9 mouse cellular contexts compared by ENCODE assay signal in the genomic region with DNA sequence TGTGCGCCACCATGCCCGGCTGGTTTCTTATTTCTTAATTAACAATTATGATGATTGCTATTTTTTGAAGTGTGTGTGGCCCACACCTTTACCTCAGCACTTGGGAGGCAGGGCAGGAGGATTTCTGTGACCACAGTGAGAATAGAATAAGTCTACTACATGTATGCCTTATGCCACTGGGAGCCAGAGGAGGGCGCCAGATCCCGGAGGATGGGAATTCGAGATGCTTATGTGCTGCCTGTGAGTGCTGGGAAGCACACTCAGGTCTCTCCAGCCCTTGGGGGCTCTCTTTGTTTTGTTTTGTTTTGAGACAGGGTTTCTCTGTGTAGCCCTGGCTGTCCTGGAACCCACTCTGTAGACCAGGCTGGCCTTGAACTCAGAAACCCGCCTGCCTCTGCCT. TPM values are rescaled to one million over a fixed set of nuclear protein-coding genes. Genes with fewer than 3 reads are reported as not detected.
A peak's percentile ranks its signal among the peaks of the same experiment; 100 is the strongest.
DNase-seq lines count a peak whose midpoint lies in the region; ATAC-seq and TF ChIP-seq lines count a peak whose summit lies in the region.
"Had no signal": no experiment of that assay in that cellular context is flagged by ENCODE, and none has a peak within 500 bp of the region (broad histone marks: within the 10 kb centered on the region; RNA-seq: fewer than 3 reads in every experiment).

No protein-coding gene starts in this region.

- H3K4me3 ChIP-seq in heart, postnatal 0 days (ENCODE audit: low read depth, low read length), result no peak overlapping the region
- H3K4me3 ChIP-seq in heart, embryonic 10.5 days, result no peak overlapping the region
- no peak overlapping the region for H3K4me3 ChIP-seq in hindbrain, embryonic 16.5 days (ENCODE audit: low read length)
- H3K4me3 ChIP-seq: neural tube, embryonic 13.5 days had no signal

- H3K27ac ChIP-seq in heart, postnatal 0 days (ENCODE audit: low read depth), result no peak overlapping the region
- H3K27ac ChIP-seq in heart, embryonic 10.5 days, result no peak overlapping the region
- H3K27ac ChIP-seq in hindbrain, embryonic 16.5 days (ENCODE audit: low read depth, low read length), result no peak overlapping the region
- H3K27ac ChIP-seq: neural tube, embryonic 13.5 days had no signal

- H3K27me3 ChIP-seq in heart, postnatal 0 days (ENCODE audit: control insufficient read depth, insufficient read depth, low read length), result no peaks in the 10 kb centered on the region
- H3K27me3 ChIP-seq in heart, embryonic 10.5 days (ENCODE audit: insufficient read depth, poor library complexity, severe bottlenecking), result no peaks in the 10 kb centered on the region
- H3K27me3 ChIP-seq in hindbrain, embryonic 16.5 days (replicated peaks; ENCODE audit: control insufficient read depth, insufficient read depth, low read length), result no peaks in the 10 kb centered on the region
- H3K27me3 ChIP-seq: neural tube, embryonic 13.5 days had no signal

- WGBS in heart, postnatal 0 days, result 74% methylated on average over 6 of the region's 6 CpGs
- WGBS in heart, embryonic 10.5 days, result 81% methylated on average over 6 of the region's 6 CpGs
- 80% methylated on average over 6 of the region's 6 CpGs for WGBS in hindbrain, embryonic 16.5 days

- DNase-seq in heart, postnatal 0 days (ENCODE audit: low spot score), result no peak
- DNase-seq in heart, embryonic 10.5 days (ENCODE audit: low spot score), result no peak
- peak; percentile 72 for DNase-seq in testis, postnatal 10 days (ENCODE audit: low spot score)
- no peak for DNase-seq in testis, postnatal 14 days (ENCODE audit: low spot score)
- DNase-seq in embryo, embryonic 10.5 days (ENCODE audit: low spot score), result peak; percentile 72
- DNase-seq in retina, postnatal 1 day, result peak; percentile 50
- no peak for DNase-seq in urinary bladder, adult 18-20 months (ENCODE audit: low spot score in 2 of 2)

- no peak overlapping the region for H3K9ac ChIP-seq in heart, postnatal 0 days (replicated peaks; ENCODE audit: low read depth, low read length)
- no peak overlapping the region for H3K9ac ChIP-seq in hindbrain, embryonic 16.5 days (ENCODE audit: low read depth, low read length)
- H3K9ac ChIP-seq: neural tube, embryonic 13.5 days had no signal

- H3K4me2 ChIP-seq in heart, postnatal 0 days (ENCODE audit: low read depth, low read length), result no peak overlapping the region
- H3K4me2 ChIP-seq in hindbrain, embryonic 16.5 days (ENCODE audit: low read length), result no peak overlapping the region
- H3K4me2 ChIP-seq: neural tube, embryonic 13.5 days had no signal

- H3K4me1 ChIP-seq in heart, postnatal 0 days (ENCODE audit: control insufficient read depth, insufficient read depth), result peaks cover 12% of the 10 kb centered on the region
- peaks cover 14% of the 10 kb centered on the region for H3K4me1 ChIP-seq in heart, embryonic 10.5 days
- H3K4me1 ChIP-seq in hindbrain, embryonic 16.5 days (ENCODE audit: control insufficient read depth, insufficient read depth, low read depth, low read length), result peaks cover 15% of the 10 kb centered on the region

- H3K36me3 ChIP-seq in heart, postnatal 0 days (replicated peaks; ENCODE audit: control insufficient read depth, insufficient read depth, low read length), result peaks cover 50% of the 10 kb centered on the region
- H3K36me3 ChIP-seq in heart, embryonic 10.5 days, result peaks cover 66% of the 10 kb centered on the region
- H3K36me3 ChIP-seq in hindbrain, embryonic 16.5 days (ENCODE audit: control insufficient read depth, insufficient read depth, low read length), result peaks cover 25% of the 10 kb centered on the region

- ATAC-seq in heart, postnatal 0 days (ENCODE audit: insufficient read depth, low read depth), result no peak
- ATAC-seq in hindbrain, embryonic 16.5 days, result no peak

- no peaks in the 10 kb centered on the region for H3K9me3 ChIP-seq in heart, postnatal 0 days (replicated peaks; ENCODE audit: control insufficient read depth, low read length)
- no peaks in the 10 kb centered on the region for H3K9me3 ChIP-seq in heart, embryonic 10.5 days
- no peaks in the 10 kb centered on the region for H3K9me3 ChIP-seq in hindbrain, embryonic 16.5 days (ENCODE audit: control insufficient read depth, low read length)
- H3K9me3 ChIP-seq: neural tube, embryonic 13.5 days had no signal

- no peak for TF ChIP-seq EP300 in heart, postnatal 0 days (IDR thresholded peaks at IDR 0.05; ENCODE audit: low read depth)

- TF ChIP-seq CTCF in heart, postnatal 0 days (IDR thresholded peaks at IDR 0.05; ENCODE audit: low read depth), result peak; percentile 41

RNA-seq across cellular contexts. Expression of gene Rpl22, which starts 3.1 kb away (rescaled TPM):
- 118 and 122 TPM in 2 replicates for total RNA-seq in heart, postnatal 0 days (2014; rRNA removed; ENCODE audit: low replicate concordance)
- polyA plus RNA-seq in heart, postnatal 0 days (2015; fragmentation: Nextera tagmentation; extraction: Ambion mirVana), result 224 and 235 TPM in 2 replicates
- 261 and 301 TPM in 2 replicates for polyA plus RNA-seq in heart, embryonic 10.5 days (2016; fragmentation: Nextera tagmentation; extraction: Ambion mirVana)
- 125 and 138 TPM in 2 replicates for polyA plus RNA-seq in hindbrain, embryonic 16.5 days (2015; fragmentation: Nextera tagmentation; extraction: Ambion mirVana)

RNA-seq across cellular contexts. Expression of gene Chd5, which starts 9.8 kb away (rescaled TPM):
- 0.11 TPM in 1 of 2 replicates, not detected in the other for total RNA-seq in heart, postnatal 0 days (2014; rRNA removed; ENCODE audit: low replicate concordance)
- 0.01 and 0.03 TPM in 2 replicates for polyA plus RNA-seq in heart, postnatal 0 days (2015; fragmentation: Nextera tagmentation; extraction: Ambion mirVana)
- polyA plus RNA-seq in heart, embryonic 10.5 days (2016; fragmentation: Nextera tagmentation; extraction: Ambion mirVana), result 0.02 TPM in 1 of 2 replicates, not detected in the other
- polyA plus RNA-seq in hindbrain, embryonic 16.5 days (2015; fragmentation: Nextera tagmentation; extraction: Ambion mirVana), result 46.7 and 47.7 TPM in 2 replicates

RNA-seq across cellular contexts. Expression of gene Rnf207, which starts 9.9 kb away (rescaled TPM):
- 171 and 226 TPM in 2 replicates for total RNA-seq in heart, postnatal 0 days (2014; rRNA removed; ENCODE audit: low replicate concordance)
- polyA plus RNA-seq in heart, postnatal 0 days (2015; fragmentation: Nextera tagmentation; extraction: Ambion mirVana), result 109 and 115 TPM in 2 replicates
- 19.1 and 39.9 TPM in 2 replicates for polyA plus RNA-seq in heart, embryonic 10.5 days (2016; fragmentation: Nextera tagmentation; extraction: Ambion mirVana)
- 9.0 and 10.6 TPM in 2 replicates for polyA plus RNA-seq in hindbrain, embryonic 16.5 days (2015; fragmentation: Nextera tagmentation; extraction: Ambion mirVana)

RNA-seq across cellular contexts. Expression of gene Icmt, which starts 31.7 kb away (rescaled TPM):
- 26.1 and 38.0 TPM in 2 replicates for total RNA-seq in heart, postnatal 0 days (2014; rRNA removed; ENCODE audit: low replicate concordance)
- polyA plus RNA-seq in heart, postnatal 0 days (2015; fragmentation: Nextera tagmentation; extraction: Ambion mirVana), result 12.7 and 15.0 TPM in 2 replicates
- polyA plus RNA-seq in heart, embryonic 10.5 days (2016; fragmentation: Nextera tagmentation; extraction: Ambion mirVana), result 23.1 and 27.4 TPM in 2 replicates
- polyA plus RNA-seq in hindbrain, embryonic 16.5 days (2015; fragmentation: Nextera tagmentation; extraction: Ambion mirVana), result 17.2 and 22.2 TPM in 2 replicates

RNA-seq across cellular contexts. Expression of gene Hes3, which starts 37.2 kb away (rescaled TPM):
- total RNA-seq in heart, postnatal 0 days (2014; rRNA removed; ENCODE audit: low replicate concordance), result not detected in 2 replicates
- not detected in 2 replicates for polyA plus RNA-seq in heart, postnatal 0 days (2015; fragmentation: Nextera tagmentation; extraction: Ambion mirVana)
- not detected in 2 replicates for polyA plus RNA-seq in heart, embryonic 10.5 days (2016; fragmentation: Nextera tagmentation; extraction: Ambion mirVana)
- polyA plus RNA-seq in hindbrain, embryonic 16.5 days (2015; fragmentation: Nextera tagmentation; extraction: Ambion mirVana), result 0.11 and 0.50 TPM in 2 replicates

Comparison
In these comparisons a context has a peak if more than half of its experiments do, and no peak if none do; other contexts are left out.
1. DNase-seq: peak in testis, postnatal 10 days (single experiment), embryo, embryonic 10.5 days (single experiment) and retina, postnatal 1 day (single experiment); none in heart, postnatal 0 days (single experiment), heart, embryonic 10.5 days (single experiment), testis, postnatal 14 days (single experiment) and urinary bladder, adult 18-20 months (0 of 2).
2. RNA of gene Chd5, which starts 9.8 kb away (polyA plus RNA-seq): 46.7 to 47.7 TPM in hindbrain, embryonic 16.5 days; 0.01 to 0.03 TPM in heart, postnatal 0 days and 0.02 TPM in heart, embryonic 10.5 days; every median in the first group is over 10 times any median in the second.